Mouse (Mus musculus) CD4-positive, CD25-positive, alpha-beta regulatory T cell, adult 2 months (primary cell): ENCODE data around the gene Rspry1.

ENCODE experiments used
- DNase-seq: peaks from one replicate; pipeline ENCODE4 v3.0.0-alpha.2; 2012; ENCODE audit warnings: low read depth, low spot score

The Rspry1 gene

DNA sequence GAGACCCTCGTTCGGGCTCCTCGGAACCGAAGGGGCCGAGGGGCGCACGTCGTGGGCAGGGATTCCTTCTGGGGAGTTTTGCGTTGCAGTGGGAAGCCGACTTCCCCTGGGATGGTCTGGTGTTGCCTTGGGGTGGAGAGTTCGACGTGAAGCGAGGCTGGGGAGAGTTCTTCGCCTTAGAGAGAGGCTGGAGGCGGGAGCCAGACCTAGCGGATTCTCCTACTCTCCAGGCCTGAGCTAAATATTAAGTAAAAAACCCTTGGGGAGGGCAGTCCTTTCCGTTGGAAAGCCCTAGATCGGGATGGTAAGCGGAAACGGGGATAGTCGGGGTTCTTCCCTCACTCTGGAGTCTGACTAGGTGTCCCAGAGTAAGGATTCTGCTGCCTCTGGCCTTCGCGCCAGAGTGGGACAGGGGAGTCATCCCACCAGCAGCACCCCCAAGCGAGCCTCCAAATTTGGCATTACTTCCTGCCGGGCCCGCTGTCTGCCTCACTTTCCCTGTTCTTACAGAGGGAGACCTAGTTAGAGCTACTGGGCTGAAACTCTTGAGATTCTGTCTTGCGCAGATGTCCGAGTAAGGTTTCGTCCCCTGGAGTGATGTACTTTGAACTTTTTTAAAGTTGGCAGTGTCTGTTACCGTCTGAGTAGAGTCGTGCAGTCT is 864 bp downstream of the Rspry1 start:
- peak; percentile 43 for DNase-seq

DNA sequence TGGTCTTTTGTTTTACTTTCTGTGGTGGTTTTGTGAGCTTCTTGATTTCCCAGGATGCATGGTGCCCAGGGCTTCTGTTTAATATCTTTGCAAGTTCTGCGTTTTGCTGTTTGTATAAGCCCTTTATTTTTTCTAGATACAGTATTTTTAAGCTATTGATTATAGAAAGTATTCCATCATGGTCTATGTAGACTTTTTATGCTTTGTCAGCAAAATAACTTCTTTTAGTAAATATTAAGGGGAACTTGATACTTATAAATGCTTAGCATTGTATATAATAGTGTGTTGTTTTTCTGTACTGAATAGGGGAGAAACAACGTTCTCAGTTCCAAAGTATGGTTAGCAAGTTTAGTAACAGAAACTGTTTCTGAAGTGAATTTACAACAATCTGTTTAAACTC is 2.3 kb downstream of the Rspry1 start:
- DNase-seq: no peak

DNA sequence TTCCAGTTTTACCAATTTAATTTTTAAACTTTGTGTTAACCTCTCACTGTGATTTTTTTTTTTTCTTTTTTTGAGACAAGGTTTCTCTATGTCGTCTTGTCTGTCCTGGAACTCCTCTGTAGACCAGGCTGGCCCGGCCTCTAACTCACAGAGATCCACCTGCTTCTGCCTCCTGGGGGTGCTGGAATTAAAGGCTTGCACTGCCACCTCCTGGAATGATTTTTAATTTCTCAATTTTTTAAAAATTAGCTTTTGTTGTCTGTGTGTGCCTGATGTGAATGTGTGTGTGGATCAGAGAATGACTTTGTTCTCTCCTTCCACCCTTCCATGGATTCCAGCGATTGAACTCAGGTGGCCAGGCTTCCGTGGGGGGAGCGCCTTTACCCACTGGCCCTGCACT is 5.3 kb downstream of the Rspry1 start:
- peak; percentile 30 for DNase-seq

DNA sequence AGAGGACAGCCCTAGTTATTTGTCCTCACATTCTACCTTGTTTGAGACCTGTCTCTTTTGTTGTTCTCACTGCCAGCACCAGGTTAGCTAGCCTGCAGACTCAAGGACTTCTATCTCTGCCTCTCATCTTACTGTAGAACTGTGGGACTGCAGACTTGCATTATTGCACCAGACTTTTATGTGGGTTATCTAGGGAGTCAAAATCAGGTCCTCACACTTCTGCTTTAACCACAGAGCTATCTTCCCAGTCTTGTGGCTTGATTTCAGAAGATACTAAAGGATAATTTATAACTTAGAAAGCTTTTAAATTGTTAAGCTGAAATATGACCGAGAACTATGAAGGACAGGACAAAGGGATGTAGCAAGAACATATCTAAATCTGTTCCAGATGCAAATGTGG is 23.1 kb downstream of the Rspry1 start:
- DNase-seq: no peak

DNA sequence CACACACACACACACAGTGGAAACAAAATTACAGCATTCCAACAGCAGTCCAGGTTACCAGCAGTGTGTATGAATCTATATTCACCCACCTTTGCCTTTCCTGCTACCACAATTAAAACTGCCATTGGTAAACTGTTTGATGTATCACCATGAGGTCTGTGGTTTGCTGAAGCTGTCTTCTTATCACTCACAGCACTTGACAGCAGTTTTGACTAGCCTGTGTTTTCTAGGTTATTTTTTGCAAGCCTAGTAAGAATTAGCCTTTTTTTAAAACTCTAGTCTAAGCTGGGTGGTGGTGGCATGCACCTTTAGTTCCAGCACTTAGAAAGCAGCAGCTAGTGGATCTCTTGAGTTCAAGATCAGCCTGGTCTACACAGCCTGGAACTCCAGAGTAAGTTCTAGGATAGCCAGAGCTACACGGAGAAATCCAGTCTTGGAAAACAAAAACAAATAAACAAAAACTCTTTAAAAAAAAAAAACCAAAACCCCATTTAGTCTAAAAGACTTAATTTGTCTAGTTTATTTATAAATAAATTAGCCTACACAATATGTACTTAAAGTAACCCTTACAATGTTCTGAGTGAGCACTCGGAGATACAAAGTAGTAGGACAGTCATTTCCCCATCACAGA is 31.9 kb downstream of the Rspry1 start:
- peak; percentile 54 for DNase-seq

DNA sequence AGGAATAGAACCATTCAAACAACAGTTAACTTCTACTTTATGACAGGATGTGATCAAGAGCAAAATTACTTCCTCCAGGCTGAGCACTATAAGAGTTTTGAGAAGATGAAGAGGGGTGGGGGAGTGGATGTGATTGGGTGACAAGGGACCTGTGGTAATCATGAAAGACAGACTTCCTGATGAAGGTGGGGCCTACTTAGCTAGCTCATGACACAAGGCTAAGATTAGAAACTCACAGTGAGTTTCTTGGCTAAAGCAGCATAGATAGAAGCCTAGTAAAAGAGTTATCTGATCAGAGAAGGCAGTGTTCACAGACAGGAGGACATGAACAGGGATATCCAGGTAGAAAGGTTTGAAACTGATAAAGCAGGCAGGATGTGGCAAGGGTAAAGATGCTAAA is 32.5 kb downstream of the Rspry1 start:
- DNase-seq: peak; percentile 84

DNA sequence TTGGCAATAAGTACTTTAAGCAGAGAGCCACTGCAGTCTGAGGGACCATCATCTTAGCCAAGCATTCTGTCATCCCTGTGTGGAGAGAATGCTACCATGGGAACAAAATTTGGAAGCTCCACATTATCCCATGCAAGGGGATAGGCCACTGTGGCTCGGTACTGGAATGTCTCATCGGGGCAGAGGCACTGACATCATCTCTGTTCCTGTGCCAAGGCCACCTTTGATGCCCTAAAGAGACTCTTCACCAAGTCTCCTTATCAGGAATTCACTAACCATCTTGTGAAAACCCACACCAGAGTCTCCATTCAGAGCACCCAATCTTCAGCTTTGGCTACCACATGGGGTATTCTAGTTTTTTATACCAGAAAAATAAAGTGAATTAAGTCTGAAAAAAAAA is 39.4 kb downstream of the Rspry1 start:
- DNase-seq: no peak

DNA sequence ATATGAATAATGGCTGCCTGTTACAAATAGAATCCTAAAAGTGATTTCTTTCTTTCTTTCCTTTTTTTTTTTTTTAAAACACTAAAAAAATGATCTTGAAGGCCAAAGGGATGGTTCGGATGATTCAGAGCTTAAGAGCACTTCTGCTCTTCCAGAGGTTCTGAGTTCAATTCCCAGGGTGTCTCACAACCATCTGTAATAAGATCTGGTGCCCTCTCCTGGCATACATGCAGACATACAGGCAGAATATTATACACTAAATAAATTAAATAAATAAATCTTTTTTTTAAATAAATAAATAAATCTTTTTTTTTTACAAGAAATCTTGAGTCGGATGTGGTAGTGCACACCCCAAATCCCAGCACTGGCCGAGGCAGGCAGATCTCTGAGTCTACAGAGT is 40.2 kb downstream of the Rspry1 start:
- peak; percentile 24 for DNase-seq

DNA sequence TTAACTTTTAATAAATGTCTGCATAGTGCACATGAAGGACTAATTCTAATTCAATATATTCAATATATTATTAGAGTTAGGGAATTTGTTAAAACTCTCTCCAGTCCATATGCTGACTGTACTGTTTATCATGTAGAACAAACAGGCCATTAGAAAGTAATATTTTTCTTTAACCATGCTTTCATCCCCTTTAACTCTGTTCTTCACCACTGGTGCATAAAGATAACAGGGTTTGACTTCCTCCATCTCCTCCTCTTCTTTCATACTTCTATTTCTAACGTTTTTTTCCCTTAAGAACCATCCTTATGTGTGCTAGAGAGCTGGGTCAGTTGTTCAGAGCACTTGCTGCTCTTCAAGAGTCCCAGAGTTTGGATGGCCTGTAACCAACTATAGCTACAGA is 43.5 kb downstream of the Rspry1 start:
- no peak for DNase-seq

DNA sequence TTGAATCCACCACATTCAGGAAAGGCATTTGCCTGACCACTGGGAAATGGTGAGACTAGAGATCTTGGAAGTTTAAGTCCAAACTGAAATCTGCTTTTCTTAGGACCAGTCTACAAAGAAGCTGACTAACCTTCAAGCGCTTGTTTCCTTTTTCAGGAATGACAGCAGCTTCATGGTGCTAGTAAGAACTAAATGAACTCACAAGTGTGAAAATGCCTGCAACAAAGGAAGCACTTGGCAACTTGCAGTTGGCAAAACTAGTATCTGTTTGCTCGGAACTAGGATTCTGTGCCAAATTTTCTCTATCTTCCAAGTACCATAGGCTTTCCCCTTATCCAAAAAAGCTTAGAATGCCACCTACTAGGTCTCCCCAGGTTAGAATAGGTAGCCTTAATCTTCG is 44.4 kb downstream of the Rspry1 start:
- no peak for DNase-seq

DNA sequence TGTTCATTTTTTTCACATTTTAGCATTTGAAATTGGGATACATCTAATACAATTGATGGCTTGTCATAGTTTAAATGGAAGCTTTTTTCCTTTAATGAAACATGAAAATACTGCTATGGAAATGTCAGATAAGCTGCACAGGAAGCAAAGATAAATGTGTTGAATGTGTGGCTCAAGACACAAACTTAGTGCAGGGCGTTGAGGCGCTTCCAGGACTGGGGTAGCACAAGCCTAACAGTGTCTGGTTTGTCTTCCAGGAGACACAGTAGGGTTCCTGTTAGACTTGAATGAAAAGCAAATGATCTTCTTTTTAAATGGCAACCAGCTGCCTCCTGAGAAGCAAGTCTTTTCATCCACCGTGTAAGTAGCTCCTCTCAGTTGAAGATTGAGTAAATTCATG is 47.8 kb downstream of the Rspry1 start:
- no peak for DNase-seq

DNA sequence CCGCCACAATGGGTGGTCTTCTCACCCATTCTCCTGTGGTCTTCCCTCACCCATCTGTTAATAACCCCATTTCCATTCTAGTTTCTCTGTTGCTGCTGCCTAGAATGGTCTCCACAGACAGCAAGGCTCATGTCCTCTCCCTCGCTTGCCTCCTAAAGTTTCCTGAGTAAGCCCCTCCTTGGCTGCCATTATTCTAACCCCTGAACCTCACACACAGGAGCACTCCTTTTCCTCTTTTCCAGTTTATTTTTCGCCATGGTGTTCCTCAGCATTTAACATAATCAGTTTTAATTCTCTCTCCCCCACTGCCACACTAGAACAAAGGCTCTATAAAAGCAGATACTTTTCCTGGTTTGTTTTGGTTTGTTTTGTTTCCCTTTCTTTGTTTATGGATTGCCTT is 51.2 kb downstream of the Rspry1 start:
- no peak for DNase-seq

DNA sequence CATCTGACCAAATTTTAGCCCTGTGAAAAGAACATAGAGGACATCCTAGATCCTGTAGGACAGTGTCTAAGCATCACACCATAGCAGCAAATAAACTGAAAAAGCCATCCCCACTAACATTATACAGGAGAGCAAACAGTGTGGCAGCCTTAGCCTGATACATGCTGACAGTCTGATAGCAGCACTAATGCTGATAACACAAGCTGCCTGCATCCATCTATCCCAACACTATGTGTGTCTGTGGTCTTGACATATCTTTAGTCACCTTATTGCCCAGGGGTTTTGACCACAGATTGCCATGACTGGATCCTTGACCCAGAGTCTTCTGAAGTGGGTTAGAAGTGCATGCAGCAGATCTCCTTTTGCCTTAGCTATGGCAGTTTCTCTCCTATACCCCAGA is 53.3 kb downstream of the Rspry1 start:
- DNase-seq: no peak

DNA sequence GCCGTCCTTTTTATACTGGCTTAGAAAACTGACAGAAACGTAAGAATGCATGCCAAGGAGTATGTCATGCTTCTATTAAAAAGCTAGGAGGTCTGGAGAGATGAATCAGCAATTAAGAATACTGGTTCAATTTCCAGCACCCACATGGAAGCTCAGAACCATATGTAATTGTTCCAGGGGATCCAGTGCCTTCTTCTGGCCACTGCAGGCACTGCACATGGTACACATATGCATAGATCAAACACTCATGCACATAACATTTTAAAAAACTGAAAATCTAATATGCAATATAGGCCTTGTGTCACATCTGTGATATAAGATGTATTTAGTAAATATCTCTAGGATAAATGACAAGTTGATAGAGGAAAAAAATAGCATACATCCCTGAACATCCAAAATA is 56.3 kb downstream of the Rspry1 start:
- DNase-seq: peak; percentile 25

DNA sequence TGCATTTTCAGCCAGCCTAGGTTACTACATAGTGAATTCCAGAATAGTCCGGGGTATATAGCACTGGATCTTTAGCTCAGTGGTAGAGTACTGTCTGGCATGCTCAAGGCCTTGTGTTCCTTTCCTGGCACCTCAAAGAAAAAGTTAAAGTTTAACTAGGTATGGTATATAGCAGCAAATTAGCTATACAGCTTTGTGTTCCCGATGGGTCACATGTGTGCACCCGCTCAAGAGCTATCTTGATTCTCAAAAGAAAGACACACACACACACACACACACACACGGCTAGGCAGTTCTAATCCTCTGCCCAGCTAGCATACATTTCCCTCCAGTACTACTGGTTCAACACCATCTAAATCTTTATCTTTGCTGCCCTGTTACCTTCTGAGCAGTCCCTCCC is 58.7 kb downstream of the Rspry1 start:
- DNase-seq: no peak

DNA sequence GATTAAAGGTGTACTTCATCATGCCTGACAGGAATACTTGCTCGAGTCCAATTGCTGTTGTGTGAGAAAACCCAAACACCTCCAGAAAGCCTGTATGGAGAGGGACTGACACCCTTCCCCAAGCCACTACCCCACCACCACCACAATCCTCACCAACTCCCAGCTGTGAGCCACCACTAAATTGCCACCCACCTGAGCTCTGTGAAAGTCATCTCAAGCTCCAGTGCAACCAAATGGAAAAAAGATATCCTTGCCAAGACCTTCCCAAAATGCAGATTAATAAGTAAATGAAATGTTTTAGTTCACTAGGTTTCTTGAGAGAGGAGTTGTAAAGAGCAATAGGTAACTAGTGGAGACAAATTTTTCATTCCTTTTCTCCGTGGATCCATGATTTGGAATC is 63.0 kb downstream of the Rspry1 start:
- no peak for DNase-seq

DNA sequence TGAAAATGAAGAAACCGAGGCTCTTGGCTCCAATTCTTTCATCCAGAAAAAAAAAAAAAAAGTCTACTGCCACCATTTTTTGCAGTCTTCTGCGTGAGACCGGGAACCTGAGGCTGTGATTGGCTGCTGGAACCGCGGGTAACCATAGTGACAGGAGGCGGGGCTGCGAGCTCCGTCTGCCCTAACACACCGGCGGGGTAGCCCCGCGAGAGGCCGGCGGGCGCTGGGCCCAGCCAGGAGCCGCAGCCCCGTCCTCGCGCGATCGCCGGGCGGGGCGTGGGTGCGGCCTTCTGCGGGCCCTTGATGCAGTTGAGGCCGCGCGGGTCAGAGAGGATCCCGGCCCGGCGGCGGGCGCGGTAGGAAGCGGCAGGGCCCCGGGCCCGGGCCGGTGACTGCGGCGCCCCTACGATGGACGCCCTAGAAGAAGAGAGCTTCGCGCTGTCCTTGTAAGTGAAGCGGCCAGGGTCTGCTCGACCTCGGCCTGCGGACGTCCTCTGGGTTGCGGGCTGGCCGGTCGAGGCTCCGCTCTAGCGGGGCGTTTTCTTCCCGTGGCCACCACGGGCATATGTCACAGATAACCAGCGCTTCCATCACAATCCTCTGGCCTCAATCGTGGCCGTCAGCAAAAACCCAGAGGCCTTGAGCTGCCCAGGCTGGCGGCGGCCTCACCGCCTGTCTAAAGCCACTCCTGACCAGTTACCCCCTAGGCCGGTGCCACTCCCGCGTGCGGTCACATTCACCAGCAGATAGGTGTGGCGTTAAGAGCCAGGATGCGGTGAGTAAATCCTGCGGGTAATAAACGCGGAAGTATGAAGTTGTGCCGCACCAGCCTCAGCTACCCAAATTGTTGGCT is 64.9 kb downstream of the Rspry1 start, which contains the start of gene Arl2bp:
Arl2bp (plus strand) TSS at position 145 of the 853 bp plus-strand sequence.
- peak; percentile 97 for DNase-seq

DNA sequence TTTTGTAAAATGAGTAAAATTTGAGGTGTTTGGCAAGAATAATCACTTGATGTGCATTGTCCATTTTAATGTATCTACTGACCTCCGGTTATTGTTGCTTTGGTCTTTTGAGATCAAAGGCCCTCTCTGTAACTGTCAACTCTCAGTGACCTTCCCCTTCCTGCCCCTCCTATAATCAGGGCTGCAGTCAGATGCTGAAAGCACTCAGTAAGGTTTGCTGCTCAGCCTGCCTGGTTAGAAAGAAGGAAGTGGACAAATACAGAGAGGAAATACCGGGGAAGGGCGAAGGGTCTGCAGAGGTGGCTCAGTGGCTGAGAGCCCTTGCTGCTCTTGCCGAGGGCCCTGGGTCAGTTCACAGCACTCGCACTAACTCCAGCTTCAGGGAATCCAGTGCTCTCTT is 72.6 kb downstream of the Rspry1 start:
- DNase-seq: no peak

DNA sequence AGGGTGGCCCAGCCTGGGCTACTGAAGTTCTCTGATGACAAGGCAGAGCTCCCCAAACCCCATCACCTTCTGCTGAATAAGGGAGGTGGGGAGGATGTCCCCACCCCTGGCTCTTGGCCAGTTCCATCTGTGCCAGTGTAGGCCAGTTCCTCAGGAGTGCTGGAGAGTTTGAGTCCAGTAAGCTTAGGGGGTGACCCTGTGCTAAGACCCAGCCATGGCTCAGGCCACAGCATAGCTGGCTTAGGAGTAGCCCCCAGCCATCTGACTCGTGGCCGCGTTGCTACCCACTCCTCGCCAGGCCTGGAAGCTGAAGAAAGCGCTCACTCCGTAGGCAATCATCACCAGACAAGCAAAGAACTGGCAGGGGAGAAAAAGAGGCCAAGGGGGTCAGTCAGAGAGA is 74.2 kb downstream of the Rspry1 start:
- no peak for DNase-seq

DNA sequence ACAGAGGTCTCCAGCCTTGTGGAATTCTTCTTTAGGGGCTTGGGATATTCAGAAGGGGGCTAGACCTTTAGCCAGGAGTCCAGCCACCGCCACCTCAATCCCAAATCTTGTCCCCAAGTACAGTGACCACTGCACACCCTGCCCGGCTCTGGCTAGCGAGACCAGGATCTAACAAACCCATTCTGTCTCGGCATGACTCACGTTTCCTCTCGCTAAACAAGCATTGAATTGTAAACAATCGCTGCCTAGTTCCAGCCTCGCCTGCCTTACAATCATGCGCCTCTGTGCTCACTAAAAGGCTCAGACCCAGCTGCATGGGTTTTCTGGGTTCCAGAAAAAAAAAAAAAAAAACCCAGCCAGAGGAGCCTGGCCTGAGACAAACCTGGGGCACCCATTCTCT is 76.8 kb downstream of the Rspry1 start:
- no peak for DNase-seq

DNA sequence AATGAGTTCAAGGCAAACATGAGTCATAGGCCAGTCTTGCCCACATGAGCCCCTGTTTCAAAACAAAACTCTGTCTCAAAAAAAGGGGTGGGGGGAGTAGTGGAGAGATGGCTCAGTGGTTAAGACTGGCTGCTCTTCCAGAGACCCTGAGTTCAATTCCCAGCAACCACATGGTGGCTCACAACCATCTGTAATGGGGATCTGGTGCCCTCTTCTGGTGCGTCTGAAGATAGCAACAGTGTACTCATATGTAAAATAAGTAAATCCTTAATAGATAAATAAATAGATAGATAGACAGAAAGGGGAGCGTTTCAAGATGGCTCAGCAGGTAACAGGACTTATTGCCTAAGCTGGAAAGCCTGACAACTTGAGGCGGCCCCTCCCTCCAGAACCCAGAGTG is 78.7 kb downstream of the Rspry1 start:
- peak; percentile 11 for DNase-seq

DNA sequence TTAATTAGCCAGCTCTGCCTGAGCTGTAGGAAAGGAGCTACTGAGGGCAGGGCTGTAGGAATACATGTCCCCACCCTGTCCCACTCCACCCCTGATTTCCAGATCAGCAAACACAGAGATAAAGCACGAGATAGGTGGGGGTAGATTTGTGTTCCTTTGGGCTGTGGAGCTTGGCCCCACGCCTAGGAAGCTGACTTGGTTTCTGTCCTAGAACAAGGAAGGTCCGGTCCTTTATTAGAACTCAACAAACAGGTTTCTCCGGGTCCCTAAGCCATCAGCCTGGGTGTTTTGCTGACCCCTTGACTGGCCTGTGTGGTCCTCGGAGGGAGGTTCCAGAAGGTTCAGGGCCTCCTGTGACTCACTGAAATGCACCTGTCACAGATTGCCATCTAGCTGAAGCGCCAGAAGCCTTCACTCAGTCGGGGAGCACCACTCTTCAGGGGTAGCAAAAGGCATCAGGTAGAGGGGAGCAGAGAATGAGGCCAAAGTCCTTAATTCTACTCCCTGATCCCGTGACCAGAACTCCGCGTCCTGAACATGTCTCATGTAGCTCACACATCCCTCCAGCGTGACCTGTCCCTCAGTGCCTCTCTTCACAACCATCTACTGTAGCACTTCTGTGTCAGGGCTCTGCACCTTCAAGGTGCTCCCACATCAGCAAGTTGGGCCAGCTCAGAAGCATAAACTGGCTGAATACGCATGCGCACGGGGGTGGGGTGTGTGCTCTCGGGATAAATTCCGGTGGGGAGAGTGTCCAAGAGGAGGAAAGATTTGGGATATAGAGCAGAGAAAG is 81.2 kb downstream of the Rspry1 start:
- no peak for DNase-seq
